Mouse (Mus musculus) testis, adult 2 months (tissue): ENCODE data around the gene Actr1b. TPM values are rescaled to one million over a fixed set of nuclear protein-coding genes. Genes with fewer than 3 reads are reported as not detected.
A peak's percentile ranks its signal among the peaks of the same experiment; 100 is the strongest.

Experiments used
- H3K27ac ChIP-seq: fragments of 200-500 bp; 2 replicates; pipeline ENCODE4 v1.5.1; 2012; ENCODE audit warnings: low read depth, low read length; ENCODE audit not compliant: control insufficient read depth, insufficient read depth
- H3K27me3 ChIP-seq: fragments of 200-500 bp; 2 replicates; pipeline ENCODE4 v1.6.1; 2012; ENCODE audit warnings: mild to moderate bottlenecking, low read length, moderate library complexity; ENCODE audit not compliant: control insufficient read depth, insufficient read depth
- H3K36me3 ChIP-seq: fragments of 200-500 bp; 2 replicates; pipeline ENCODE4 v1.6.1; 2012; ENCODE audit warnings: mild to moderate bottlenecking, low read length; ENCODE audit not compliant: control insufficient read depth, insufficient read depth
- H3K4me1 ChIP-seq: fragments of 200-500 bp; 2 replicates; pipeline ENCODE4 v1.6.1; 2012; ENCODE audit warnings: low read length; ENCODE audit not compliant: control insufficient read depth, insufficient read depth
- H3K4me3 ChIP-seq: fragments of 200-500 bp; 2 replicates; pipeline ENCODE4 v1.5.1; 2012; ENCODE audit warnings: low read depth, mild to moderate bottlenecking, low read length, moderate library complexity, mixed read lengths; ENCODE audit not compliant: control insufficient read depth
- CTCF ChIP-seq: fragments of 200-500 bp; IDR thresholded peaks from 2 replicates; pipeline ENCODE4 v1.5.1; 2012; ENCODE audit warnings: low read depth, mild to moderate bottlenecking, inconsistent platforms, low read length, moderate library complexity; ENCODE audit not compliant: control insufficient read depth, insufficient read depth, insufficient replicate concordance
- POLR2A ChIP-seq: fragments of 200-500 bp; IDR thresholded peaks from 2 replicates; pipeline ENCODE4 v1.6.1; 2012; ENCODE audit warnings: low read depth, mild to moderate bottlenecking, inconsistent platforms, low read length, moderate library complexity; ENCODE audit not compliant: control insufficient read depth
- polyA plus RNA-seq: library from polyadenylated mRNA; depleted of rRNA; stranded (reverse); fragments of >200 nt; gene quantifications from 2 replicates; pipeline ENCODE4 v1.2.3, GENCODE M21; 2012

The Actr1b gene
- polyA plus RNA-seq, 1 experiment = 42.7 TPM

DNA sequence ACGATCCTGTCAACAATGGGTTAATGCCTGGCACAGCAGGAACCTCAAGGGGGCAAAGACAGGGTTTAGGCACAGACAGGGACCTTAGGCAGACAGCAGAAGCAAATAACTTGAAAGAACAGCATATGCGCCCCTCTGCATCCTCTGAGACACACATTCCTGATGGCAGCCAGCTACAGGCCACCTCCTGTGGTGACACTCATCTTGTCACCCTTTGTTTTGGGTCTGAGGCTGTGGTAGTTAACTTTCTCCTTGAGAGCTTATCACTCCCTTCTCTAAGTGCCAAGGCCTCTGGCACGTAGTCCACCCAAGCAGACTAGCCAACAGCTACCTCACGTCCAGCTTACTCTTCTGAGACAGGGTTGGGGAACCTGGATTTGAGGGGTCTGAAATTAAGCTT is 31.4 kb upstream of the Actr1b start:
- no peak overlapping the region for H3K27ac ChIP-seq
- H3K4me1 ChIP-seq = no peaks in the 10 kb centered on the region; the same call in 1 of the 2 replicates
- H3K27me3 ChIP-seq = no peaks in the 10 kb centered on the region
- H3K4me3 ChIP-seq = no peak overlapping the region
- TF ChIP-seq CTCF = no peak
- no peak for TF ChIP-seq POLR2A
- no peaks in the 10 kb centered on the region for H3K36me3 ChIP-seq

DNA sequence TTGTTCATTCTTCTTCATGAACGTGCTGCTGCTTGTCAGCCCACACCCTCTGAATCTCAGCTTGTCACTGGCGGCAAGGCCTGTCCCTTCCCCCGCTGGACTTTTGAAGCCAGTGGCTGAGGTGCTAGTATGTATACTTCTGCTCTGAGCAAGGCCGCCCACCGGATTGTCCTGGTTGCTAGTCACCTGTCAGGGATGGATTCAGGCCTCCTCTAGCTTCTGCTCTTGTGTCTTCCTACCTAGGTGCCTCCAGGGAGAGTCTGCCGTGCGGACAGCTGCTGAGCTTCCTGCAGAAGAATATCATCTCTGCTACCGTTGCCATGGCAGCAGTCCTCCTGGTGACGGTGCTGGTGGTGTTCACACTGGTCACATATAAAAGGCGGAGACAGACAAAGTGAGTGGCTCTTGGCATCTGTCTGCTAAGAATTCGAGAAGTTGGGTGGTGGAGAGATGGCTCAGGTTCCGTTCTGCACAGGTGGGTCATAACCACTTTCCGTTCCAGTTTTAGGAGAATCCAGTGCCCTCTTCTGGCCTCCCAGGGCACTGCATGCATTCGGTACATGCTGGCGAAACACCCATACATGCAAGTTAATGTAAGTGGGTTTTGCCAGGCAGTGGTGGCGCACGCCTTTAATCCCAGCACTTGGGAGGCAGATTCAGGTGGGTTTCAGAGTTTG is 30.2 kb upstream of the Actr1b start:
- Histone ChIP-seq H3K36me3 (no peaks in the 10 kb centered on the region), H3K27ac (no peak overlapping the region), H3K27me3 (no peaks in the 10 kb centered on the region), H3K4me3 (no peak overlapping the region), H3K4me1 (no peaks in the 10 kb centered on the region; the same call in 1 of the 2 replicates)
- TF ChIP-seq POLR2A (no peak), CTCF (peak; percentile 77; the same call in 1 of the 2 replicates)

DNA sequence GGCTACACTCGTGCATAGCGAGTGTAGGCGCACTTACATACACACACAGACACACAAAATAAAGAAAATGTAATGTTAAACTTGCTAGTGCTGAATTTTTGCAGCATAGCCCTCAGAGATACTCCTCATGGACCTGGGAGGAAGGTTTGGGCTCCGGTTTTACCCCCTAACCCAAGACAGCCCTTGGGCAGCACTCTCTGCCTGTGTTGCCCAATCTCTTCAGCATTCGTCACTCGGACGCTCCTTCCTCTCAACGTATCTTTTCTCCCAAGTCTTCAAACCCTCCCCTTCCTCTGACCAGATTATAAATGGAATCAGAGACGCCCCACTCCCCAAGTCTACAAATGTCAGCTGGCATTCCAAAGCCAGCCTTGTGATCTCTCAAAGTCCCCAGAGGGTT is 28.8 kb upstream of the Actr1b start:
- no peaks in the 10 kb centered on the region for H3K36me3 ChIP-seq
- H3K27me3 ChIP-seq = no peaks in the 10 kb centered on the region
- no peaks in the 10 kb centered on the region; the same call in 1 of the 2 replicates for H3K4me1 ChIP-seq
- TF ChIP-seq POLR2A (no peak), CTCF (no peak)
- H3K4me3 ChIP-seq = no peak overlapping the region
- no peak overlapping the region for H3K27ac ChIP-seq

DNA sequence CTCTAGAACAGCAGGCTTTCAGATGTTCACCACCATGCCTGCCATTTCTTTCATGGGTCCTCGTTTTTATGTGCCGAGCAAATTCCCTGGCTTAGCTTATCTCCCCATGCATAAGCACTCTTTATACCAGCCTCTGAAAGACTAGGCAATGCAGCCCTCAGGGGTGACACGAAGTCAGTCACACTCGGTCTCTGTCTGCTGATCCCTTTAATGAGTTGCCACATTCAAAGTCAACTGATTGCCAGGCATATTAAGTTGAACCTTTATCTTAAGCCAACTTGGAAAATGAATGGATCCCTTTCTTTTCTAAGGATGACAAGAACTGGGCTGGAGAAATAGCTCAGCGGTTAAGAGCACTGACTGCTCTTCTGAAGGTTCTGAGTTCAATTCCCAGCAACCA is 25.0 kb upstream of the Actr1b start:
- Histone ChIP-seq H3K4me3 (no peak overlapping the region), H3K4me1 (no peaks in the 10 kb centered on the region), H3K27me3 (no peaks in the 10 kb centered on the region), H3K27ac (no peak overlapping the region), H3K36me3 (no peaks in the 10 kb centered on the region)
- no peak for TF ChIP-seq CTCF
- TF ChIP-seq POLR2A = no peak

DNA sequence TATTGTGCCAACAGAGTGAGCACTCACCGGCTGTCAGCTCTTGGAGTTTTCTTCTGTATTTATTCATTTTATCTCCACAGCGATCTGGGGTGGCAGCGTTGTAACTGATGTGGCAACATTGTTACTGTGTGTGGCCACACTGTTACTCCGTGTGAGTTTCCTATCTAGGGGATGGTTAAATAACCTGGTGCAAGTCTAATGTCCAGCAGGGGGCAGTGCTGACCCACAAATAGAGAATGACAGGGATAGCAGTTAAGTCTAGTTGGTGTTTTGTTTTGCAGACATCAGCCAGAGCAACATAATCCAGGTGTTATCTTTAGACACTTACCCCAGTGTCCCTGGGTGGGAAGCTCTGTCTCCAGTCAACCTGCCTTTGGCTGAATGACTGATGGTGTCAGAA is 23.1 kb upstream of the Actr1b start:
- Histone ChIP-seq H3K27ac (no peak overlapping the region), H3K27me3 (no peaks in the 10 kb centered on the region), H3K36me3 (no peaks in the 10 kb centered on the region), H3K4me3 (no peak overlapping the region), H3K4me1 (no peaks in the 10 kb centered on the region)
- TF ChIP-seq CTCF = peak; percentile 40; the same call in 1 of the 2 replicates
- no peak for TF ChIP-seq POLR2A

DNA sequence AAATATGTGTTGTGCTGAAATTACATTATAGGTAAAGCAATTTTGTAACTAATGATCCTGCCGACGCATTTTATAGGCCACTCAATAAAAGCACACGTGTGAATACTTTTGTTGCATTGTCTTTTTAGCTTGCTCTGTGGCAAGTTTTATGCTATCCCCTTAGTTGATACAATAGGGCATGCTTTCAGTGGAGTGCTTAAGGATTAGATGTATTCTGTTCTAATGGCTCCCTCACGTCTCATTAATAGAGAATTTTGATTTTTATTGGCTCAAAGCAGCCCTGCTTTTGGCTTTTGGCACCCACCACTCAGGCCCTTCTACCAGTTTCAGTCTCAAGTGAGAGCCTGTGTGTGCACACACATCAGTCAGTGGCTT is 9.8 kb upstream of the Actr1b start:
- Histone ChIP-seq H3K4me1 (no peaks in the 10 kb centered on the region), H3K36me3 (no peaks in the 10 kb centered on the region), H3K27me3 (no peaks in the 10 kb centered on the region), H3K4me3 (no peak overlapping the region), H3K27ac (no peak overlapping the region)
- no peak for TF ChIP-seq POLR2A
- TF ChIP-seq CTCF = no peak

DNA sequence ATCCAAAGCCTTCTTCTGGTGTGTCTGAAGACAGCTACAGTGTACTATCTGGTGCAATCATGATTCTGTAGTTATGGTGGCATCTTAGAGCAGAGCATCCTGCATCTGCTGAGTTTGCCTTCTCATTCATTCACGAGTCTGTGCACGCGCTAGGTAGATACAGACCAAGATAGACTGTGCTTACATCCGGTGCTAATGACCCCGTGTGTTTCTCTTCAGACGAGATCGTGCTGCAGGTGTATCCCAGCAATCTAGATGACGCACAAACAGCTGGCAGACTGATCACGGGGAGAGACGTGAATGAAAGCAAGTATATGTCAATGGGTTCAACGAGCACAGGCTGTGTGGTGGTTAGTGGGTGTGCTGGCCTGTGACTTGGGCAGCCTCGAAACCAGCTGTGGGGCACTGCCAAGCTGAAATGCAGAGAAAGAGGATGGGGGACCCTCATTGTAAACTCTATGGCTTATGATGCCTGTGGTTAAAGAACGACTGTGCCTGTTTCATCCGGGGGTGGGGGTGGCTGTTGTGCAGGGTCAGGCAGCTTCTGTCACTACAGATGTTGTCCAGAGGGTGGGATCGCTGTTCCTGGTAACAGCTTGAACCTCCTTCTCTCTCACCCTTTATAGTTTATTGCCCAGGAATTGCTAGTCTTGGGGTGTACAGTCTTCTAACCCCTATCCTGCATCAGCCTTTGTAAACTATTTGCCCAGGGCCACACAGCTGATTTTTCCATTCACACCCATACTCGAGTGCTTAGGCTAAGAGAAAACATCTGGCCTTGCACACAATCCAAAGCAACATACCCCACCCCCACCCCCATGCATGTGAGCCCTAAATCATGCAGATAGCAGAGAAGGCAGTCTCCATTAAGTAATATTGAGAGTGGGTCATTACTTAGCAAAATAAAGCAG is 9.2 kb upstream of the Actr1b start:
- no peak overlapping the region for H3K4me3 ChIP-seq
- no peaks in the 10 kb centered on the region for H3K27me3 ChIP-seq
- H3K4me1 ChIP-seq = no peaks in the 10 kb centered on the region
- no peak overlapping the region for H3K27ac ChIP-seq
- TF ChIP-seq POLR2A = no peak
- no peaks in the 10 kb centered on the region for H3K36me3 ChIP-seq
